Mouse (Mus musculus) olfactory bulb, adult 2 months (tissue): Measurements from ENCODE around the gene Mamld1.

Source experiments
- CTCF ChIP-seq: fragments of 200-500 bp; IDR thresholded peaks from 2 replicates; pipeline ENCODE4 v1.5.1; 2012; ENCODE audit warnings: low read depth, mild to moderate bottlenecking, low read length, moderate library complexity; ENCODE audit not compliant: insufficient read depth
- POLR2A ChIP-seq: fragments of 200-500 bp; IDR thresholded peaks from 2 replicates; pipeline ENCODE4 v1.6.1; 2012; ENCODE audit warnings: mild to moderate bottlenecking, low read depth, low read length, moderate library complexity; ENCODE audit not compliant: insufficient read depth

GRCm38 (mm10) chrX:71131464-71131863 is 81.4 kb downstream of the Mamld1 start:
- TF ChIP-seq CTCF = no peak
- no peak for TF ChIP-seq POLR2A
